Mouse (Mus musculus) kidney, adult 11 months (tissue): ENCODE results near the gene Olfr71.

ENCODE experiments used
- DNase-seq: peaks from one replicate; pipeline ENCODE4 v3.0.0; 2022

Gene Olfr71

GRCm38 (mm10) chr4:43711821-43712220, 1.8 kb upstream of the Olfr71 start:
- peak; percentile 58 for DNase-seq

DNA sequence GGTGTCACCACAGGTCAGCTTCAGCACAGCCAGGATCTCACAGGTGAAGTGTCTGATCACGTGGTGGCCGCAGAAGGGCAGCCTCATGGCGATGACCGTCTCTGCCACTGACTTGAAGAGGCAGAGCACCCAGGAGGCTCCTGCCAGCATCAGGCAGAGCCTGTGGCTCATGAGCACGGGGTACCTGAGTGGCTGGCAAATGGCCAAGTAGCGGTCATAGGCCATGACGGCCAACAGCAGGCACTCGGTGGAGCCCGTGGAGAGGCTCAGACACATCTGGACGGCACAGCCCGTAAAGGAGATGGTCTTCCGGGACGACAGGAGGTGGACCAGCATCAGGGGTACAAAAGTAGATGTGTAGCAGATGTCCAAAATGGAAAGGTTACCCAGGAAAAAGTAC, 4.1 kb downstream of the Olfr71 start:
- no peak for DNase-seq

DNA sequence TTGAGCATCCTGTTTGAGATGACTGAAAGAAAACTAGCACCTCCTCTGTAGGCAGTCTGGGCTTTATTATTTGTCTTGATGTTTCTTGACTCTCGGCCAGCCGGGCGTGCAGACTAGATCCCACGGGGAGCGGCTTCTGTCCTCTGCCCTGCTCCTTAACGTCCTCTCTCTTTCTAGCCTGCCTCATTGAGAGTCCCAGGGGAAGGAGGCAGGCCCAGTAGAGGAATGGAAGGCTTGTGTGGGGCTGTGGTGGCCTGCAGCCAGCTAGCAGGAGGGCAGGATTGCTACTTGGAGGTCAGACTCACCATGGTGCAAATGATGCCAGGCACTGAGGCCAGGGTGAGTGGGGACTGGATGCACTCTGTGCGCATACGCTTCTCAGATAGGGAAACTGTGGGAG, 6.2 kb downstream of the Olfr71 start:
- DNase-seq, result peak; percentile 31

GRCm38 (mm10) chr4:43703439-43703838, 6.6 kb downstream of the Olfr71 start:
- no peak for DNase-seq

GRCm38 (mm10) chr4:43700707-43701106, 9.3 kb downstream of the Olfr71 start, which contains the start of gene Olfr70:
Gene Olfr70, minus strand, starts transcription at chr4:43700807.
- DNase-seq, result no peak

DNA sequence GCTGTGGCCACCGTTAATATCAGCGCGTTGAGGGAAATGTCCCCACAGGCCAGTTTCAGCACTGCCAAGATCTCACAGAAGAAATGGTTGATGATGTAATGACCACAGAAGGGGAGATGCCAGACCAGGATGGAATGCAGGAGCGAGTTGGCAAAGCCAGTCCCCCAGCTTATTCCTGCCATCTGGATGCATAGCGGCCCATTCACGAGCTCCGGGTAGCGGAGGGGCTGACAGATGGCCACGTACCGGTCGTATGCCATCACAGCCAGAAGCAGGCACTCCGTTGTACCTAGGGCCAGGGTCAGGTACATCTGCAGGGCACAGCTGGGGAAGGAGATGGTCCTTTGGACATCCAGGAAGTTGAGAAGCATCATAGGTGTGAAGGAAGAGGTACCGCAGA, 13.5 kb downstream of the Olfr71 start:
- DNase-seq, result no peak

DNA sequence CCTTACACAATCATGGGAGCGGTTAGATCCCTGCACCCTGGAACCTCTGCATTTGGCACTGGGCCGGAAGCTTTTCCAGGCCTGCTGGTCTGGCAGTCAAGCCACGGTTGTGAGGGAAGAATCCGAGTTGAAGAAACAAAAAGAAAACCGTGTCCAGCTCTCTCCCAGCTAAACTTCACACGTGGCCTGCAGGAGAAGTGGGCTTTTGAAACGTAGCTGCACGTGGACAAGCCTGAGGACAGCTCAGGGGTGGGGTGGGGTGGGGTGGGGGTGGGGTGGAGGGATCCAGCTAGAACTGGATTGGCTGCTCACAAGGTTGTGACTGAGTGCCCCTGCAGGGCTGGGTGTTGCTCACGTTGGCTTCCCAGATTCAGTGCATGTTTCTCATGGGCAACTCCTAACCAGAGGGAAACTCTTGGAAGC, 14.8 kb downstream of the Olfr71 start:
- DNase-seq, result peak; percentile 61

GRCm38 (mm10) chr4:43694439-43695248, 15.4 kb downstream of the Olfr71 start:
- no peak for DNase-seq

- no peak for DNase-seq
These were observed 16.2 kb downstream of the Olfr71 start for GRCm38 (mm10) chr4:43693806-43694241.

- no peak for DNase-seq
These were observed 19.0 kb downstream of the Olfr71 start for GRCm38 (mm10) chr4:43691026-43691425.

DNA sequence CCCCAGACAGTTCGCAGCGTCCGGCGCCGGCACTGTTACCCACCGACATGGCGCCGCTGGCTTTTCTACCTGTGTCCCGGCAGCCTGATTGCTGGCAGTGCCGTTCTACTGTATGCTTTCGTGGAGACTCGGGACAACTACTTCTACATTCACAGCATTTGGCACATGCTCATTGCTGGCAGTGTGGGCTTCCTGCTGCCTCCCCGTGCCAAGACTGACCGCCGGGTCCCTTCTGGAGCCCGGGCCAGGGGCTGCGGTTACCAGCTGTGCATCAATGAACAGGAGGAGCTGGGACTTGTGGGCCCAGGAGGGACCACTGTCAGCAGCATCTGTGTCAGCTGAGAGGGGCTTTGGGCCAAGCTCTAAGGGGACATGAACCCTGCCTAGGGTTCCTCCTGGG, 20.0 kb downstream of the Olfr71 start:
- no peak for DNase-seq

GRCm38 (mm10) chr4:43679416-43680043, 30.5 kb downstream of the Olfr71 start:
- peak; percentile 47 for DNase-seq

- DNase-seq, result no peak
These were observed 31.5 kb downstream of the Olfr71 start for GRCm38 (mm10) chr4:43678541-43678940.

GRCm38 (mm10) chr4:43675608-43676007, 34.4 kb downstream of the Olfr71 start:
- no peak for DNase-seq

DNA sequence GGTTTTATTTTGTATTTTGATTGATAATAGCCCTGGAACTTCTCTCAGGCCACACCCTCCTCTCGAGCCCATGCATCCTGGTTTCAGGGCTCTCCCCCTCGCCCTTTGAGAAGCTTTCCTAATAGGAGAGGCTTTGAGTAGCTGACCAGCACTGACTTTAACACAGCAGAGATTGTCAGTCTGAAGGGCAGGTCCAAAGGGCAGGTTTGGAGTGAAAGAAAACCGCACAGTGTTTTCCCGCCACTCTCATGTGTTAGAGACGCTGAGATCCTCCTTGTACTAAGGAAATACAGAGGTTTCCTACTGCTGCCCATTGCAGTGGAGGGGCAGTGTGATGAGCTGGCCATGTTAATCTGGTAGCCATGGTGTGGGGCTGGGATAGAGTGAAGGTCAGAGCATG, 35.1 kb downstream of the Olfr71 start:
- no peak for DNase-seq

DNA sequence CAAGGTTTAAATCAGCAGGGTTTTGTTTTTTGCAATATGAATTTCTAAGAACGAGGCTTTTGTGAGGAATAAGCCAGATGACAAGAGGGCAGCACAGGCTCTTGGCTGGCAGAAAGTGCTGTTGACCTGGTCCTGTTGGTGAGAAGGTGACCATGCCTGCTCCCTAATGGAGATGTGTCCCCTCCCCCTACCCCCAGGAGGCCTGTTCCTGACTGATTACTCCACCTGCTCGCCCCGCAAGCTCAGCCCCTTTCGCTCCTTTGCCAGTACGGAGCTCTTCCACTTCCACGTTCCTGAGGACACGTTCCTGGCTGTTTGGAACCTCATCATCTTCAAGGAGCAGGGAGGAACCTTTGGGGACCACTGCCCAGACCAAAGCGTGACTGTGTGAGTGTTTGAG, 36.4 kb downstream of the Olfr71 start:
- DNase-seq, result no peak

GRCm38 (mm10) chr4:43672070-43672469, 38.0 kb downstream of the Olfr71 start:
- peak; percentile 82 for DNase-seq

DNA sequence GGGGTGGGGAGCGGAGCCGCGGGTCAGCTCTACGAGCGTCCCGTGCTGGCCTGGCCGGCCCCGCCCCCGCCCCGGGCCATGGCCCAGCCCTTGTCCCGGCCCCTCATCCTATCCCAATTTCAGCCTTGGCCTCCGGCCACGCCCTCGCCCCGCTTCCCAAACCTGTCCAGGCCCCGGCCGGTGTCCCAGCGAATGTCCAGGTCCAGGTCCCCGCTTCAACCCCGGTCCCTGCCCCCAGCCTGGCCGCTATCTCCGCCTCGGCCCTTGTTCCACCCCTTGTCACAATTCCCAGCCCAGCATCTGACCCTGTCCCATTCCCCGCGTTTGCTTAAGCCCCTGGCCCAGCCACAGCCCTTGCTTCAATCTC, 40.6 kb downstream of the Olfr71 start:
- no peak for DNase-seq

DNA sequence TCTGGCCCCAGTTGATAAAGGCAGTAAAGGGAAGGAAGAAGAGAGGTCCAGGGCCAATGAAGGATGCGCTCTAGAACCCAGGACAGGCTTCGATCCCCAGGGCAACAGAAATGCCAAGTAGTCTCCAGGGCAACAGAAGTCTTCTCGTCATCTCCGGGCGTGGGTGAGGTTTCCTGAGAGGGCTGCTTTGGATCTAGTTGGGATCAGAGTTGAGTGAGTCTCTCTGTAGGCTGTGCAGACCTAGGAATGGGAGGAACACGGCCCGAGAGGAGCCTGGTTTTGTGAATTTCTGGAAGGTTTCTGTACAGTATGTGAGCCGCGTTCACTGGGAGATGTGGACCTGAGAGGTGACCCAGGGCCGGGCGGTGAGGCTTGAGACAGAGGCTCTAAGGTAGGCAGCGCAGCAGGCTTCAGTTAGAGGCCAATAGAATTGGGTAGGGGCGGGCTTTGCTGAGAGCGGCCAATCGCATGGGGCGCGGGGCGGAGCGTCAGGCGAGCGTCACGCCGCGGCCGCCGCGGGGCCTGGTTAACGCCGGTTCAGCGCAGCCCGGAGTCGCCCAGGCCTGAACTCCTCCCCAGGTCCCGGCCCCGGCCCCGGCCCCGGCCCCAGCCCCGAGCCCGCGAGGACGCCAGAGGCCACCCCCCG, 41.1 kb downstream of the Olfr71 start, which contains the start of the genes Tmem8b and Fam221b:
TSS of gene Tmem8b (plus strand) at position 190 of the 646 bp plus-strand sequence.
TSS of gene Fam221b (minus strand) at position 364 of the 646 bp plus-strand sequence.
- DNase-seq, result peak; percentile 90

GRCm38 (mm10) chr4:43666412-43666811, 43.6 kb downstream of the Olfr71 start:
- DNase-seq, result no peak

DNA sequence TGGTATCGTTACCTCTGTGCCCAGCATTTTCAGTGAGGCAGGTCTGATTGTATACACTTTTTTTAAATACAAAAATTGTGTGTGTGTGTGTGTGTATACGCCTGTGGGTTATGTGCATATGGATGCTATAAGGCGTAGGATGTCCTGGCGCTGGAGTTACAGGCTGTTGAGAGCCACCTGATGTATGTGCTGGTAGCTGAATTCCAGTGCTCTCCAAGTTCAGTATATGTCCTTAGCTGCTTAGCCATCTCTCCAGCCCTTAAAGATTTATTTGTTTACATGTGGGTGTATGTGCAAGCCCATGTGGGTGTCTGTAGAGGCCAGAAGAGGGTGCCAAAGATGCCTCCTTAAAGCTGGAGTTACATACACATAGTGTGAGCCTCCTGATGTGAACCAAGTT, 52.9 kb downstream of the Olfr71 start:
- no peak for DNase-seq

DNA sequence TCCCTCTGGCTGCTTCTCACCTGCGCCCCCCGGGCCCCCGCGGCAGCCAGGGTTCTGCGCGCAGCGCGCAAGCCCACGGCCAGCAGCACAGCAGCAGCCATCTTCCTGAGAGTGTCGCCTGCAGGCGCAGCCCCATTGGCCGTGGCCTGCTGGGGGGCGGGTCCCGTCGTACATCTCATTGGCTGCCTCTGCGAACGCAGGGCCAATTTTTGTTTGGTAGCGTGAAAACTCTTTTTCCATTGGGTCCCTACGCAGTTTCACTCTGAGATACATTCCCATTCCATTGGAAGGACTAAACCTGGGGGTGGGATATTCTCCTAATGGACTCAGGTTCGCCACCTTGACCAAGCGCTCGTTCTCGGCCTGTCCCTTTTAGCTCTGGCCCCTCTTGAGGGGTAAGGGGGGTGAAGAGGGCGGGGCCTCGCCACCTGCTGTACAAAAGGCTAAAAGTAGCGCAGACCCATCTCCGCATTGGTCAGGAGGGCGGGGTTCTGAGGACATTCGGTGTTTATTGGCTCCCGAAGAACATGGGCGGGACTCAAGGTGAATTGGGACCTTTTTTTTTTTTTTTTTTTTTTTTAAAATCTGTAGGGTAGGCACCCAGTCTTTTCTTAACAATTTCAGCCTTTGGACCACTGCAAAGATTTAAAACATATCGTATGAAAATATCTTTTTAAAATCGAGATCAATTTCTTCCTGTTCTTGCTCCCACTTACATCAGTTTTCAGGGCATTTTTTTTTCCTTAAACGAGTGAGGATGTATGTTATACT, 53.5 kb downstream of the Olfr71 start, which contains the start of gene Hint2:
TSS of gene Hint2 (minus strand) at position 128 of the 771 bp plus-strand sequence.
- peak; percentile 99 for DNase-seq
